Mouse (Mus musculus) thymus, adult 2 months (tissue): ENCODE data around the gene Gm49322.

Experiments
- CTCF ChIP-seq: fragments of 200-500 bp; IDR thresholded peaks from 2 replicates; pipeline ENCODE4 v1.5.1; 2012; ENCODE audit warnings: mild to moderate bottlenecking, control low read depth, low read length, moderate library complexity, borderline replicate concordance; ENCODE audit not compliant: control insufficient read depth, poor library complexity, insufficient read depth; ENCODE audit errors: extremely low read depth
- POLR2A ChIP-seq: fragments of 200-500 bp; IDR thresholded peaks from 2 replicates; pipeline ENCODE4 v1.6.1; 2012; ENCODE audit warnings: mild to moderate bottlenecking, low read length, control low read depth, moderate library complexity; ENCODE audit not compliant: control insufficient read depth, poor library complexity, insufficient read depth; ENCODE audit errors: extremely low read depth

GRCm38 (mm10) chr10:80610116-80610785, 4.4 kb downstream of the Gm49322 start:
- TF ChIP-seq CTCF (no peak), POLR2A (no peak)
